Mouse (Mus musculus): ENCODE data around the gene Dnph1. TPM values are rescaled to one million over a fixed set of nuclear protein-coding genes. Genes with fewer than 3 reads are reported as not detected.
A peak's percentile ranks its signal among the peaks of the same experiment; 100 is the strongest.

Dnph1 gene
- polyA plus RNA-seq, 1 experiment: 9.4 TPM

GRCm38 (mm10) chr17:46546995-46547394, 50.5 kb downstream of the Dnph1 start:
- peak overlapping the region; percentile 59 for H3K4me3 ChIP-seq (ENCODE audit: control insufficient read depth, low read depth, low read length)
- TF ChIP-seq POLR2A (IDR thresholded peaks at IDR 0.05; ENCODE audit: control insufficient read depth, low read depth, low read length): no peak
- TF ChIP-seq CTCF (IDR thresholded peaks at IDR 0.05; ENCODE audit: control insufficient read depth, insufficient read depth, insufficient replicate concordance, low read depth, low read length): no peak
- no peaks in the 10 kb centered on the region for H3K27me3 ChIP-seq (ENCODE audit: control insufficient read depth, insufficient read depth, low read length)
- peaks cover 16% of the 10 kb centered on the region for H3K4me1 ChIP-seq (ENCODE audit: control insufficient read depth, insufficient read depth, low read length)
- H3K27ac ChIP-seq (ENCODE audit: control insufficient read depth, insufficient read depth, low read depth, low read length): no peak overlapping the region
- H3K36me3 ChIP-seq (ENCODE audit: control insufficient read depth, insufficient read depth, low read length): peaks cover 2% of the 10 kb centered on the region; the same call in 1 of the 2 replicates

DNA sequence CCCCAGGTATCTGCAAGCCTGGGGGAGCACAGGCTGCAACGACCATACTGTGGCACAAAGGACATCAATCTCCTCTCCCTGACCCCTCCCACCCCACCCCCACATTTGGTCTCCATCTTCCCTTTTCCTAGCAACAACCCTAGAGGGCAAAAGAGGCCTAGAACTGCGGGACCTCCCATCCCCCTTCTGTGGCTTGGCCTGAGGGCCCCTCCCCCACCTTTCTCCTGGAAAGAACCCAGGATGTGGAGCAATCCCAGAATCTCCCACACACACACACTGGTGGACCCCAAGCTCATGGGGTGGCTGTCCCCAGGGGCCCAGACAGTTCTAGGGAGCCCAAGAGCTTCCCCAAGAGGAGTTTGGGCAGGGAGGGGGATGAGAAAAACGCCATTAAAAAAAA, 51.4 kb downstream of the Dnph1 start:
- no peak for TF ChIP-seq POLR2A (IDR thresholded peaks at IDR 0.05; ENCODE audit: control insufficient read depth, low read depth, low read length)
- TF ChIP-seq CTCF (IDR thresholded peaks at IDR 0.05; ENCODE audit: control insufficient read depth, insufficient read depth, insufficient replicate concordance, low read depth, low read length): no peak
- no peak overlapping the region for H3K27ac ChIP-seq (ENCODE audit: control insufficient read depth, insufficient read depth, low read depth, low read length)
- H3K36me3 ChIP-seq (ENCODE audit: control insufficient read depth, insufficient read depth, low read length): peaks cover 2% of the 10 kb centered on the region; the same call in 1 of the 2 replicates
- H3K4me1 ChIP-seq (ENCODE audit: control insufficient read depth, insufficient read depth, low read length): peaks cover 20% of the 10 kb centered on the region
- no peaks in the 10 kb centered on the region for H3K27me3 ChIP-seq (ENCODE audit: control insufficient read depth, insufficient read depth, low read length)
- H3K4me3 ChIP-seq (ENCODE audit: control insufficient read depth, low read depth, low read length): no peak overlapping the region

DNA sequence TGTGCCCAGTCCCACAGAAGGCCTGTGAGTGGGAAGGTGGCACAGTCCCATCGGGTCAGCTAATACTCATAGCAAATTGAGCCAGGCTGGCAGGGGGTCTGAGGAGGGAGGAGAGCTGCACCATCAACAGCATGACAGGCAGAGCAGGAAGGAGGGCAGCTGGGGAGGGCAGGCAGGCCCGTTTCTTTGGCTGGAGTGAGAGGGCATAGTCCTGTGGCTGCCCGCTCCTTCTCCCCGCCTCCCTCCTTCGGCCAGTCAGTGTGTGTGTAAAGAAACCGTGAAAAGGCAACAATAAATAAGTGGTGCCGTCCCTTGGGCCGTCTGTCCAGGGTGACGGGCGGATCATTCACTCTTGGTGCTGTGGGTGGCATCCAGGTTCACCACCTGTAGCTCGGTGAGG, 52.2 kb downstream of the Dnph1 start:
- TF ChIP-seq CTCF (IDR thresholded peaks at IDR 0.05; ENCODE audit: control insufficient read depth, insufficient read depth, insufficient replicate concordance, low read depth, low read length): no peak
- no peak for TF ChIP-seq POLR2A (IDR thresholded peaks at IDR 0.05; ENCODE audit: control insufficient read depth, low read depth, low read length)
- H3K36me3 ChIP-seq (ENCODE audit: control insufficient read depth, insufficient read depth, low read length): peaks cover 2% of the 10 kb centered on the region; the same call in 1 of the 2 replicates
- no peak overlapping the region for H3K27ac ChIP-seq (ENCODE audit: control insufficient read depth, insufficient read depth, low read depth, low read length)
- H3K27me3 ChIP-seq (ENCODE audit: control insufficient read depth, insufficient read depth, low read length): no peaks in the 10 kb centered on the region
- no peak overlapping the region for H3K4me3 ChIP-seq (ENCODE audit: control insufficient read depth, low read depth, low read length)
- H3K4me1 ChIP-seq (ENCODE audit: control insufficient read depth, insufficient read depth, low read length): peaks cover 27% of the 10 kb centered on the region

DNA sequence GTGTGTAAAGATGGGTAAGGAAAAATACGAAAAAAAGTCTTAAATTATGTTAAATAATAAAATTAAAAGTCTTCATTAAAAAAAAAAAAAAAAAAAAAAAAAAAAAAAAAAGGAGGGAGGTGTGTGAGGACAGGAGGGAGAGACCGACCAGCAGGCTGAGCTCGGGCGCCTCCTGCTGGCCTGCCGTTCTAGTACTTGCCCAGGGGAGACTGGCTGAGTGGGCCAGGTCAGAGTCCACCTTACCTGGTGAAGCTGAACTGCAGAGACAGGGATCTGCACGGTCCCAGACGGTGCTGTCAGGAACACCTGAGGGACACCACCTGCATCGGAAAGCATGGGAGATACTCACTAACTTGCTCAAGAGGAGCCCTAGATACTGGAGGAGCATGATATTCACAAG, 52.7 kb downstream of the Dnph1 start:
- Histone ChIP-seq H3K27me3 (ENCODE audit: control insufficient read depth, insufficient read depth, low read length) (no peaks in the 10 kb centered on the region), H3K4me3 (ENCODE audit: control insufficient read depth, low read depth, low read length) (no peak overlapping the region)

More for the DNA sequence above, 52.7 kb downstream of the Dnph1 start:
- Histone ChIP-seq H3K27ac (ENCODE audit: control insufficient read depth, insufficient read depth, low read depth, low read length) (no peak overlapping the region), H3K4me1 (ENCODE audit: control insufficient read depth, insufficient read depth, low read length) (peaks cover 27% of the 10 kb centered on the region), H3K36me3 (ENCODE audit: control insufficient read depth, insufficient read depth, low read length) (peaks cover 2% of the 10 kb centered on the region; the same call in 1 of the 2 replicates)
- TF ChIP-seq CTCF (IDR thresholded peaks at IDR 0.05; ENCODE audit: control insufficient read depth, insufficient read depth, insufficient replicate concordance, low read depth, low read length): no peak; the same call in 1 of the 2 replicates
- no peak for TF ChIP-seq POLR2A (IDR thresholded peaks at IDR 0.05; ENCODE audit: control insufficient read depth, low read depth, low read length)

Other genes starting within 250 kb of the Dnph1 start
- 57.5 and 68.8 TPM in 2 replicates for gene Polr1c, start 248.7 kb upstream of the Dnph1 start, polyA plus RNA-seq (2012; rRNA removed)
- 67.9 and 75.4 TPM in 2 replicates for gene Yipf3, start 248.6 kb upstream of the Dnph1 start, polyA plus RNA-seq (2012; rRNA removed)
- gene Lrrc73, start 243.2 kb upstream of the Dnph1 start, polyA plus RNA-seq (2012; rRNA removed): 106 and 120 TPM in 2 replicates
- gene Tjap1, start 213.7 kb upstream of the Dnph1 start, polyA plus RNA-seq (2012; rRNA removed): 33.1 and 39.0 TPM in 2 replicates
- 0.38 and 0.97 TPM in 2 replicates for gene Dlk2, start 199.3 kb upstream of the Dnph1 start, polyA plus RNA-seq (2012; rRNA removed)
- 8.8 and 8.9 TPM in 2 replicates for gene Abcc10, start 168.4 kb upstream of the Dnph1 start, polyA plus RNA-seq (2012; rRNA removed)
- gene Zfp318, start 113.0 kb upstream of the Dnph1 start, polyA plus RNA-seq (2012; rRNA removed): 71.7 and 73.7 TPM in 2 replicates
- gene Crip3, start 67.8 kb upstream of the Dnph1 start, polyA plus RNA-seq (2012; rRNA removed): 7.4 and 8.5 TPM in 2 replicates
- 1.3 and 1.5 TPM in 2 replicates for gene Slc22a7, start 58.3 kb upstream of the Dnph1 start, polyA plus RNA-seq (2012; rRNA removed)
- gene Ttbk1, start 9.0 kb upstream of the Dnph1 start, polyA plus RNA-seq (2012; rRNA removed): 80.7 and 92.4 TPM in 2 replicates
- 20.5 and 22.4 TPM in 2 replicates for gene Cul9, start 49.7 kb downstream of the Dnph1 start, polyA plus RNA-seq (2012; rRNA removed)
- gene Srf, start 59.5 kb downstream of the Dnph1 start, polyA plus RNA-seq (2012; rRNA removed): 96.2 and 106 TPM in 2 replicates
- 3.1 and 3.2 TPM in 2 replicates for gene Ptk7, start 132.8 kb downstream of the Dnph1 start, polyA plus RNA-seq (2012; rRNA removed)
- gene Klc4, start 149.3 kb downstream of the Dnph1 start, polyA plus RNA-seq (2012; rRNA removed): 20.7 and 22.7 TPM in 2 replicates
- gene Mrpl2, start 149.5 kb downstream of the Dnph1 start, polyA plus RNA-seq (2012; rRNA removed): 25.5 and 33.7 TPM in 2 replicates
- gene Cul7, start 153.6 kb downstream of the Dnph1 start, polyA plus RNA-seq (2012; rRNA removed): 6.7 and 7.6 TPM in 2 replicates
- gene Rrp36, start 177.6 kb downstream of the Dnph1 start, polyA plus RNA-seq (2012; rRNA removed): 11.2 and 12.5 TPM in 2 replicates
- gene Mea1, start 182.1 kb downstream of the Dnph1 start, polyA plus RNA-seq (2012; rRNA removed): 1,562 and 1,699 TPM in 2 replicates
- 626 and 644 TPM in 2 replicates for gene Klhdc3, start 184.2 kb downstream of the Dnph1 start, polyA plus RNA-seq (2012; rRNA removed)
- gene Ppp2r5d, start 208.4 kb downstream of the Dnph1 start, polyA plus RNA-seq (2012; rRNA removed): 12.4 and 12.9 TPM in 2 replicates
- 43.4 and 43.9 TPM in 2 replicates for gene Pex6, start 214.8 kb downstream of the Dnph1 start, polyA plus RNA-seq (2012; rRNA removed)
- 2.3 and 3.7 TPM in 2 replicates for gene Gnmt, start 232.5 kb downstream of the Dnph1 start, polyA plus RNA-seq (2012; rRNA removed)

Measured in testis, adult 2 months (tissue).